Mouse (Mus musculus): ENCODE results near the gene Tspan5. TPM values are rescaled to one million over a fixed set of nuclear protein-coding genes. Genes with fewer than 3 reads are reported as not detected.

Gene Tspan5
- total and polyA plus RNA-seq, 3 experiments = 28.1 to 35.1 TPM; not detected in 1

DNA sequence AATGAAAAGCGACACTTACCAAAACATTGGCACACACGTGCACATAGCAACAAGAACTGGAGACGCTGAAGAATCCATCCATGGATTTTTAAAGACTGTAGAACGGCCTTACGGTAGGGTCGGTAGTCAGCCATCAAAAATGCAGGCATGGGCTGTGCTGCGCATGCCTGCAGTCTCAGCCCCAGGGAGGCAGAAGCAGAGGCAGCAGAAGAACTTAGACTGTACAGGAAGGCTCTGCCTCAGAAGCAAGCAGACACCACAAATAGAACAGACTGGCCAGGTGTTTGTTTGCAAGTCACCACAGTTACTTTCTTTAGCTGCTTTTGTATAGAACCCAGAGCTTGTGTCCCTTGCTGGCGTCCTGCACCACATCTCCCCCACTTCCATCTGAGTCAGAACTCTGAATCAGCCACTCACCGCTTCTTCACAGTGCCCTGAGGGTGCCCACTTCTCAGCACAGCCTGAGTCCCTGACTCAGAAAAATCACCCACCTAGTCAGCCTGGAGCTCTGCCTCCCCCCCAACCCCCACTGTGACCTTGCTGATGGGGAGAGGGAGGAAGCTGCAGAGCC, 158.7 kb downstream of the Tspan5 start:
- Histone ChIP-seq H3K4me1 (ENCODE audit: control insufficient read depth in 1 of 2, insufficient read depth in 2 of 2, low read length in 2 of 2) (no peaks in the 10 kb centered on the region), H3K9ac (ENCODE audit: control insufficient read depth, low read depth, low read length, poor library complexity, severe bottlenecking) (no peak overlapping the region), H3K27ac (ENCODE audit: control insufficient read depth, low read depth, low read length) (no peak overlapping the region), H3K27me3 (ENCODE audit: control insufficient read depth in 1 of 2, insufficient read depth in 2 of 2, low read length in 2 of 2) (no peaks in the 10 kb centered on the region), H3K9me3 (replicated peaks; ENCODE audit: insufficient read depth, low read length) (no peaks in the 10 kb centered on the region), H3K36me3 (ENCODE audit: control insufficient read depth in 1 of 2, insufficient read depth in 2 of 2, low read length in 2 of 2) (peaks cover 0 to 2% of the 10 kb centered on the region in 2 experiments; a peak in 2 of 4 replicates), H3K79me2 (ENCODE audit: control insufficient read depth, insufficient read depth, low read length, poor library complexity) (no peaks in the 10 kb centered on the region), H3K4me3 (ENCODE audit: control insufficient read depth in 1 of 2, insufficient read depth in 1 of 2, low read depth in 2 of 2, low read length in 2 of 2) (no peak overlapping the region)
- no peak for DNase-seq (ENCODE audit: low read depth, low spot score)
- TF ChIP-seq BHLHE40 (IDR thresholded peaks at IDR 0.05; ENCODE audit: borderline replicate concordance, low read depth, low read length) (no peak), NELFE (IDR thresholded peaks at IDR 0.05; ENCODE audit: low read depth, low read length) (no peak), KAT2A (conservative IDR thresholded peaks at IDR 0.05; ENCODE audit: low read depth, low read length) (no peak), MYC (IDR thresholded peaks at IDR 0.05; ENCODE audit: low read depth, low read length) (no peak), CTCF (IDR thresholded peaks at IDR 0.05 in 2 of 3, conservative IDR thresholded peaks at IDR 0.05 in 1 of 3; ENCODE audit: control insufficient read depth in 1 of 3, insufficient read depth in 1 of 3, low read depth in 2 of 3, low read length in 3 of 3, poor library complexity in 1 of 3, severe bottlenecking in 1 of 3) (no peak), CHD1 (IDR thresholded peaks at IDR 0.05; ENCODE audit: low read depth, low read length) (no peak), ZC3H11A (IDR thresholded peaks at IDR 0.05; ENCODE audit: low read depth, low read length) (no peak), POLR2AphosphoS5 (IDR thresholded peaks at IDR 0.05; ENCODE audit: borderline replicate concordance, low read depth, low read length) (no peak), GABPA (IDR thresholded peaks at IDR 0.05; ENCODE audit: low read depth, low read length) (no peak), MAX (IDR thresholded peaks at IDR 0.05; ENCODE audit: low read length) (no peak), MEF2A (IDR thresholded peaks at IDR 0.05; ENCODE audit: extremely low read depth, insufficient replicate concordance, low read depth, low read length, poor library complexity, severe bottlenecking) (no peak), TAL1 (IDR thresholded peaks at IDR 0.05; ENCODE audit: low read length) (no peak), POLR2A (IDR thresholded peaks at IDR 0.05; ENCODE audit: control insufficient read depth in 1 of 2, insufficient read depth in 1 of 2, low read depth in 1 of 2, low read length in 2 of 2, poor library complexity in 1 of 2) (no peak), SIN3A (IDR thresholded peaks at IDR 0.05; ENCODE audit: low read length) (no peak), JUND (IDR thresholded peaks at IDR 0.05; ENCODE audit: low read depth, low read length) (no peak), E2F4 (IDR thresholded peaks at IDR 0.05; ENCODE audit: borderline replicate concordance, low read depth, low read length) (no peak), ZNF384 (IDR thresholded peaks at IDR 0.05; ENCODE audit: low read depth, low read length) (no peak), ZMIZ1 (IDR thresholded peaks at IDR 0.05; ENCODE audit: low read depth, low read length) (no peak), POLR2AphosphoS2 (IDR thresholded peaks at IDR 0.05; ENCODE audit: low read length) (no peak)

DNA sequence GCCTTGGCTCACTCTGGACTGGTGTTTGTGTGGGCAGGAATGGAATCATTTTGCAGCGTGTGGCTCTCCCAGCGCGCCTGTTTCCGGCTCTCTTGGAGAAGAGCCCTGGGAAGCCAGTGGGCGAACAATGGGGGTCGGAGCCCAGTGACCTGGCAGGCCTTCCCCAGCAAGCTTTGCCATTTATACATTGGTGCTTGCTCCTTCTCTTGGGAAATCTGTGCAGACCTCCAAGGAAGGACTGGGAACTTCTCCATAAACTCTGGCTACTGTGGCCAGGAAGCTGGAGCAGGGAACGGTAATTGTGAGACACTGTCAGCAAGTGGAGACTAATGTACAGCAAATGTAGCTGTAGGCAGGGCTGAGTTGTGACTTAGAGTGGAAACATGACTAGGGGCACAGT, 163.7 kb downstream of the Tspan5 start:
- Histone ChIP-seq H3K36me3 (ENCODE audit: control insufficient read depth in 1 of 2, insufficient read depth in 2 of 2, low read length in 2 of 2) (no peaks in the 10 kb centered on the region), H3K79me2 (ENCODE audit: control insufficient read depth, insufficient read depth, low read length, poor library complexity) (no peaks in the 10 kb centered on the region), H3K4me3 (ENCODE audit: control insufficient read depth in 1 of 2, insufficient read depth in 1 of 2, low read depth in 2 of 2, low read length in 2 of 2) (no peak overlapping the region), H3K4me1 (ENCODE audit: control insufficient read depth in 1 of 2, insufficient read depth in 2 of 2, low read length in 2 of 2) (no peaks in the 10 kb centered on the region), H3K27ac (ENCODE audit: control insufficient read depth, low read depth, low read length) (no peak overlapping the region), H3K9ac (ENCODE audit: control insufficient read depth, low read depth, low read length, poor library complexity, severe bottlenecking) (no peak overlapping the region), H3K9me3 (replicated peaks; ENCODE audit: insufficient read depth, low read length) (no peaks in the 10 kb centered on the region), H3K27me3 (ENCODE audit: control insufficient read depth in 1 of 2, insufficient read depth in 2 of 2, low read length in 2 of 2) (no peaks in the 10 kb centered on the region)
- TF ChIP-seq NELFE (IDR thresholded peaks at IDR 0.05; ENCODE audit: low read depth, low read length) (no peak), SMC3 (IDR thresholded peaks at IDR 0.05; ENCODE audit: low read depth, low read length) (no peak), CHD1 (IDR thresholded peaks at IDR 0.05; ENCODE audit: low read depth, low read length) (no peak), CHD2 (IDR thresholded peaks at IDR 0.05; ENCODE audit: low read length) (no peak), ZMIZ1 (IDR thresholded peaks at IDR 0.05; ENCODE audit: low read depth, low read length) (no peak), GABPA (IDR thresholded peaks at IDR 0.05; ENCODE audit: low read depth, low read length) (no peak), USF2 (IDR thresholded peaks at IDR 0.05; ENCODE audit: borderline replicate concordance in 1 of 2, insufficient read depth in 1 of 2, low read depth in 1 of 2, low read length in 2 of 2) (no peak), TCF12 (IDR thresholded peaks at IDR 0.05; ENCODE audit: low read depth, low read length) (no peak), BHLHE40 (IDR thresholded peaks at IDR 0.05; ENCODE audit: borderline replicate concordance, low read depth, low read length) (no peak), NRF1 (IDR thresholded peaks at IDR 0.05; ENCODE audit: insufficient read depth, low read depth, low read length, poor library complexity, severe bottlenecking) (no peak), CTCF (IDR thresholded peaks at IDR 0.05 in 2 of 3, conservative IDR thresholded peaks at IDR 0.05 in 1 of 3; ENCODE audit: control insufficient read depth in 1 of 3, insufficient read depth in 1 of 3, low read depth in 2 of 3, low read length in 3 of 3, poor library complexity in 1 of 3, severe bottlenecking in 1 of 3) (no peak), UBTF (IDR thresholded peaks at IDR 0.05; ENCODE audit: borderline replicate concordance, insufficient read depth, low read depth, low read length) (no peak), ETS1 (IDR thresholded peaks at IDR 0.05; ENCODE audit: low read depth, low read length) (no peak), TBP (IDR thresholded peaks at IDR 0.05; ENCODE audit: low read depth, low read length) (no peak), POLR2A (IDR thresholded peaks at IDR 0.05; ENCODE audit: control insufficient read depth in 1 of 2, insufficient read depth in 1 of 2, low read depth in 1 of 2, low read length in 2 of 2, poor library complexity in 1 of 2) (no peak), ELF1 (IDR thresholded peaks at IDR 0.05; ENCODE audit: low read depth, low read length) (no peak), JUND (IDR thresholded peaks at IDR 0.05; ENCODE audit: low read depth, low read length) (no peak), MYC (IDR thresholded peaks at IDR 0.05; ENCODE audit: low read depth, low read length) (no peak), ZKSCAN1 (IDR thresholded peaks at IDR 0.05; ENCODE audit: low read depth, low read length) (no peak), E2F4 (IDR thresholded peaks at IDR 0.05; ENCODE audit: borderline replicate concordance, low read depth, low read length) (no peak)
- no peak for DNase-seq (ENCODE audit: low read depth, low spot score)

Data from MEL (cell line).